Mouse (Mus musculus): ENCODE results near the gene Klf3. TPM values are rescaled to one million over a fixed set of nuclear protein-coding genes. Genes with fewer than 3 reads are reported as not detected.

The Klf3 gene
- polyA plus RNA-seq, 1 experiment from 2014 or later = 79.3 TPM

GRCm38 (mm10) chr5:64811500-64812123, 8.4 kb downstream of the Klf3 start:
- Histone ChIP-seq H3K4me1 (replicated peaks; ENCODE audit: control insufficient read depth, insufficient read depth, low read length) (peaks cover 49% of the 10 kb centered on the region), H3K9me3 (ENCODE audit: control insufficient read depth) (no peaks in the 10 kb centered on the region), H3K4me2 (replicated peaks; ENCODE audit: low read depth) (peak overlapping the region; percentile 64), H3K36me3 (ENCODE audit: control insufficient read depth, insufficient read depth) (peaks cover 11% of the 10 kb centered on the region), H3K4me3 (ENCODE audit: low read depth, low read length) (peak overlapping the region; percentile 16), H3K27me3 (replicated peaks; ENCODE audit: control insufficient read depth, insufficient read depth, low read length) (no peaks in the 10 kb centered on the region), H3K27ac (ENCODE audit: low read depth, low read length) (peak overlapping the region; percentile 92), H3K9ac (ENCODE audit: low read depth, low read length) (peak overlapping the region; percentile 48)
- no peak for TF ChIP-seq CTCF (IDR thresholded peaks at IDR 0.05; ENCODE audit: low read depth)
- peak; percentile 87 for ATAC-seq
- WGBS = 7% methylated on average over 13 of the region's 14 CpGs

- peak; percentile 56 for ATAC-seq
Measured at GRCm38 (mm10) chr5:64812124-64812982, 9.2 kb downstream of the Klf3 start.

GRCm38 (mm10) chr5:64812983-64813304, 9.8 kb downstream of the Klf3 start:
- H3K4me3 ChIP-seq (ENCODE audit: low read depth, low read length) = peak overlapping the region; percentile 16; the same call in 1 of the 2 replicates
- H3K36me3 ChIP-seq (ENCODE audit: control insufficient read depth, insufficient read depth) = peaks cover 24% of the 10 kb centered on the region
- peak overlapping the region; percentile 92 for H3K27ac ChIP-seq (ENCODE audit: low read depth, low read length)
- peak overlapping the region; percentile 64 for H3K4me2 ChIP-seq (replicated peaks; ENCODE audit: low read depth)
- 18% methylated on average over 4 of the region's 4 CpGs for WGBS
- no peaks in the 10 kb centered on the region for H3K9me3 ChIP-seq (ENCODE audit: control insufficient read depth)
- no peaks in the 10 kb centered on the region for H3K27me3 ChIP-seq (replicated peaks; ENCODE audit: control insufficient read depth, insufficient read depth, low read length)
- no peak for TF ChIP-seq CTCF (IDR thresholded peaks at IDR 0.05; ENCODE audit: low read depth)
- peak overlapping the region; percentile 48 for H3K9ac ChIP-seq (ENCODE audit: low read depth, low read length)
- ATAC-seq = no peak
- H3K4me1 ChIP-seq (replicated peaks; ENCODE audit: control insufficient read depth, insufficient read depth, low read length) = peaks cover 42% of the 10 kb centered on the region

More at GRCm38 (mm10) chr5:64812124-64812982, 9.2 kb downstream of the Klf3 start:
- peak overlapping the region; percentile 92 for H3K27ac ChIP-seq (ENCODE audit: low read depth, low read length)
- H3K9me3 ChIP-seq (ENCODE audit: control insufficient read depth) = no peaks in the 10 kb centered on the region
- WGBS = 6% methylated on average over 22 of the region's 22 CpGs
- H3K9ac ChIP-seq (ENCODE audit: low read depth, low read length) = peak overlapping the region; percentile 48
- peaks cover 48% of the 10 kb centered on the region for H3K4me1 ChIP-seq (replicated peaks; ENCODE audit: control insufficient read depth, insufficient read depth, low read length)
- peak overlapping the region; percentile 16 for H3K4me3 ChIP-seq (ENCODE audit: low read depth, low read length)
- H3K4me2 ChIP-seq (replicated peaks; ENCODE audit: low read depth) = peak overlapping the region; percentile 64
- no peak for TF ChIP-seq CTCF (IDR thresholded peaks at IDR 0.05; ENCODE audit: low read depth)
- no peaks in the 10 kb centered on the region for H3K27me3 ChIP-seq (replicated peaks; ENCODE audit: control insufficient read depth, insufficient read depth, low read length)
- H3K36me3 ChIP-seq (ENCODE audit: control insufficient read depth, insufficient read depth) = peaks cover 19% of the 10 kb centered on the region

- H3K9ac ChIP-seq (ENCODE audit: low read depth, low read length) = no peak overlapping the region
- peaks cover 26% of the 10 kb centered on the region for H3K36me3 ChIP-seq (ENCODE audit: control insufficient read depth, insufficient read depth)
- peak overlapping the region; percentile 64 for H3K4me2 ChIP-seq (replicated peaks; ENCODE audit: low read depth)
- H3K27ac ChIP-seq (ENCODE audit: low read depth, low read length) = peak overlapping the region; percentile 92; the same call in 1 of the 2 replicates
- 7% methylated on average over 9 of the region's 9 CpGs for WGBS
- H3K4me1 ChIP-seq (replicated peaks; ENCODE audit: control insufficient read depth, insufficient read depth, low read length) = peaks cover 38% of the 10 kb centered on the region
- TF ChIP-seq CTCF (IDR thresholded peaks at IDR 0.05; ENCODE audit: low read depth) = peak; percentile 94
- no peak for ATAC-seq
- H3K9me3 ChIP-seq (ENCODE audit: control insufficient read depth) = no peaks in the 10 kb centered on the region
- H3K4me3 ChIP-seq (ENCODE audit: low read depth, low read length) = no peak overlapping the region
- no peaks in the 10 kb centered on the region for H3K27me3 ChIP-seq (replicated peaks; ENCODE audit: control insufficient read depth, insufficient read depth, low read length)
Measured at GRCm38 (mm10) chr5:64813361-64813760, 10.2 kb downstream of the Klf3 start.

- Histone ChIP-seq H3K36me3 (ENCODE audit: control insufficient read depth, insufficient read depth) (peaks cover 29% of the 10 kb centered on the region), H3K9ac (ENCODE audit: low read depth, low read length) (no peak overlapping the region), H3K4me1 (replicated peaks; ENCODE audit: control insufficient read depth, insufficient read depth, low read length) (peaks cover 29% of the 10 kb centered on the region), H3K9me3 (ENCODE audit: control insufficient read depth) (no peaks in the 10 kb centered on the region), H3K27ac (ENCODE audit: low read depth, low read length) (no peak overlapping the region), H3K27me3 (replicated peaks; ENCODE audit: control insufficient read depth, insufficient read depth, low read length) (no peaks in the 10 kb centered on the region), H3K4me3 (ENCODE audit: low read depth, low read length) (no peak overlapping the region), H3K4me2 (replicated peaks; ENCODE audit: low read depth) (no peak overlapping the region)
- ATAC-seq = no peak
- no peak for TF ChIP-seq CTCF (IDR thresholded peaks at IDR 0.05; ENCODE audit: low read depth)
- WGBS = 64% methylated on average over 7 of the region's 7 CpGs
Measured at GRCm38 (mm10) chr5:64814416-64814815, 11.2 kb downstream of the Klf3 start.

- no peak for ATAC-seq
- Histone ChIP-seq H3K36me3 (ENCODE audit: control insufficient read depth, insufficient read depth) (peaks cover 40% of the 10 kb centered on the region), H3K9ac (ENCODE audit: low read depth, low read length) (no peak overlapping the region), H3K4me1 (replicated peaks; ENCODE audit: control insufficient read depth, insufficient read depth, low read length) (peaks cover 19% of the 10 kb centered on the region), H3K4me2 (replicated peaks; ENCODE audit: low read depth) (no peak overlapping the region), H3K27me3 (replicated peaks; ENCODE audit: control insufficient read depth, insufficient read depth, low read length) (no peaks in the 10 kb centered on the region), H3K27ac (ENCODE audit: low read depth, low read length) (peak overlapping the region; percentile 50; the same call in 1 of the 2 replicates), H3K9me3 (ENCODE audit: control insufficient read depth) (no peaks in the 10 kb centered on the region), H3K4me3 (ENCODE audit: low read depth, low read length) (no peak overlapping the region)
- no peak for TF ChIP-seq CTCF (IDR thresholded peaks at IDR 0.05; ENCODE audit: low read depth)
- WGBS = 68% methylated on average over 8 of the region's 8 CpGs
Measured at GRCm38 (mm10) chr5:64815631-64816030, 12.4 kb downstream of the Klf3 start.
